Comparison of ENCODE assay signal across 11 mouse cellular contexts in genomic region chr13:99502126-99502744, GRCm38 (mm10). TPM values are rescaled to one million over a fixed set of nuclear protein-coding genes. Genes with fewer than 3 reads are reported as not detected.
DNase-seq lines count a peak whose midpoint lies in the region; ATAC-seq lines count a peak whose summit lies in the region.
"Had no signal": no experiment of that assay in that cellular context is flagged by ENCODE, and none has a peak within 500 bp of the region (broad histone marks: within the 10 kb centered on the region; RNA-seq: fewer than 3 reads in every experiment).

No protein-coding gene starts in this region.

- H3K4me2 ChIP-seq in neural tube, embryonic 11.5 days (ENCODE audit: low read depth): 0 out of 2 replicates have a peak overlapping the region, but pooled peaks have one; percentile 3
- no peak overlapping the region for H3K4me2 ChIP-seq in limb, embryonic 11.5 days (ENCODE audit: low read depth, severe bottlenecking)
- H3K4me2 ChIP-seq in neural tube, embryonic 15.5 days: peak overlapping the region; percentile 30

- H3K4me1 ChIP-seq in neural tube, embryonic 11.5 days (ENCODE audit: control insufficient read depth, insufficient read depth, low read length): peaks cover 26% of the 10 kb centered on the region
- H3K4me1 ChIP-seq in forebrain, embryonic 10.5 days: peaks cover 54% of the 10 kb centered on the region
- H3K4me1 ChIP-seq in limb, embryonic 11.5 days (ENCODE audit: control insufficient read depth, insufficient read depth, low read length): peaks cover 19% of the 10 kb centered on the region
- H3K4me1 ChIP-seq in neural tube, embryonic 15.5 days: peaks cover 63% of the 10 kb centered on the region

- H3K9me3 ChIP-seq in neural tube, embryonic 11.5 days (ENCODE audit: control insufficient read depth, low read length): no peaks in the 10 kb centered on the region
- H3K9me3 ChIP-seq in forebrain, embryonic 10.5 days: no peaks in the 10 kb centered on the region
- no peaks in the 10 kb centered on the region for H3K9me3 ChIP-seq in limb, embryonic 11.5 days (ENCODE audit: control insufficient read depth, low read length)
- H3K9me3 ChIP-seq in neural tube, embryonic 15.5 days (replicated peaks): no peaks in the 10 kb centered on the region

- DNase-seq in neural tube, embryonic 11.5 days (ENCODE audit: low spot score): no peak
- no peak for DNase-seq in neural tube, embryonic 10.5 days (ENCODE audit: extremely low spot score, low spot score)
- no peak for DNase-seq in forebrain, embryonic 10.5 days (ENCODE audit: extremely low spot score, low spot score)
- DNase-seq in limb, embryonic 11.5 days (ENCODE audit: low spot score): peak; percentile 63
- no peak for DNase-seq in left cerebral cortex, adult 9 months (ENCODE audit: low spot score in 2 of 2)
- DNase-seq in adrenal gland, postnatal 36 days: no peak
- DNase-seq: heart, adult 18-20 months; kidney, adult 2 months; thymus, postnatal 4 days had no signal

- H3K4me3 ChIP-seq in neural tube, embryonic 11.5 days (ENCODE audit: low read depth, low read length): no peak overlapping the region
- peak overlapping the region; percentile 7; the same call in 1 of the 2 replicates for H3K4me3 ChIP-seq in forebrain, embryonic 10.5 days
- no peak overlapping the region for H3K4me3 ChIP-seq in limb, embryonic 11.5 days (ENCODE audit: low read depth, low read length)
- no peak overlapping the region for H3K4me3 ChIP-seq in neural tube, embryonic 15.5 days (replicated peaks)

- no peak overlapping the region; the same call in 1 of the 2 replicates for H3K27ac ChIP-seq in neural tube, embryonic 11.5 days (ENCODE audit: low read depth, low read length)
- peak overlapping the region; percentile 85 for H3K27ac ChIP-seq in forebrain, embryonic 10.5 days
- no peak overlapping the region for H3K27ac ChIP-seq in limb, embryonic 11.5 days (replicated peaks; ENCODE audit: low read depth, low read length)
- peak overlapping the region; percentile 61 for H3K27ac ChIP-seq in neural tube, embryonic 15.5 days (replicated peaks)

- WGBS in neural tube, embryonic 11.5 days: 46% methylated on average over 13 of the region's 13 CpGs
- 65% methylated on average over 13 of the region's 13 CpGs for WGBS in forebrain, embryonic 10.5 days
- WGBS in limb, embryonic 11.5 days: 37% methylated on average over 13 of the region's 13 CpGs
- 23% methylated on average over 13 of the region's 13 CpGs for WGBS in neural tube, embryonic 15.5 days

- H3K9ac ChIP-seq in neural tube, embryonic 11.5 days (ENCODE audit: low read length): no peak overlapping the region
- H3K9ac ChIP-seq in limb, embryonic 11.5 days (ENCODE audit: low read length): no peak overlapping the region
- 0 out of 2 replicates have a peak overlapping the region, but pooled peaks have one; percentile 17 for H3K9ac ChIP-seq in neural tube, embryonic 15.5 days (replicated peaks)

- H3K36me3 ChIP-seq in neural tube, embryonic 11.5 days (ENCODE audit: control insufficient read depth, insufficient read depth, low read length): peaks cover 2% of the 10 kb centered on the region; the same call in 1 of the 2 replicates
- H3K36me3 ChIP-seq in forebrain, embryonic 10.5 days (replicated peaks): peaks cover 87% of the 10 kb centered on the region
- H3K36me3 ChIP-seq in limb, embryonic 11.5 days (ENCODE audit: control insufficient read depth, insufficient read depth, low read length): no peaks in the 10 kb centered on the region; the same call in 1 of the 2 replicates
- peaks cover 20% of the 10 kb centered on the region for H3K36me3 ChIP-seq in neural tube, embryonic 15.5 days

- no peaks in the 10 kb centered on the region for H3K27me3 ChIP-seq in neural tube, embryonic 11.5 days (ENCODE audit: control insufficient read depth, insufficient read depth, low read length)
- no peaks in the 10 kb centered on the region for H3K27me3 ChIP-seq in forebrain, embryonic 10.5 days (ENCODE audit: poor library complexity, severe bottlenecking)
- H3K27me3 ChIP-seq in limb, embryonic 11.5 days (ENCODE audit: control insufficient read depth, insufficient read depth, low read length): no peaks in the 10 kb centered on the region
- H3K27me3 ChIP-seq in neural tube, embryonic 15.5 days (replicated peaks): no peaks in the 10 kb centered on the region

- peak; percentile 64; the same call in 1 of the 2 replicates for ATAC-seq in neural tube, embryonic 11.5 days (ENCODE audit: insufficient read depth, low FRiP score, low TSS enrichment)
- peak; percentile 67 for ATAC-seq in limb, embryonic 11.5 days (ENCODE audit: insufficient number of reproducible peaks, low FRiP score, low TSS enrichment, low read depth)
- peak; percentile 49; the same call in 1 of the 2 replicates for ATAC-seq in neural tube, embryonic 15.5 days (ENCODE audit: low FRiP score)
- no peak for ATAC-seq in cerebellum, adult (ENCODE audit: insufficient number of reproducible peaks, low FRiP score, low TSS enrichment)

RNA-seq across cellular contexts. Expression of gene Map1b, which starts 14.1 kb away (rescaled TPM):
- 855 and 870 TPM in 2 replicates for polyA plus RNA-seq in neural tube, embryonic 11.5 days (2014; fragmentation: Nextera tagmentation; extraction: Ambion mirVana)
- 403 and 460 TPM in 2 replicates for polyA plus RNA-seq in forebrain, embryonic 10.5 days (2016; fragmentation: Nextera tagmentation; extraction: Ambion mirVana)
- polyA plus RNA-seq in limb, embryonic 11.5 days (2014; fragmentation: Nextera tagmentation; extraction: Ambion mirVana): 63.2 and 72.0 TPM in 2 replicates
- 1,470 and 1,697 TPM in 2 replicates for polyA plus RNA-seq in neural tube, embryonic 15.5 days (2015; fragmentation: Nextera tagmentation; extraction: Ambion mirVana)
- 100 to 1,000 TPM in 1 of 2 experiments, 10 to 100 TPM in 1; 65.1 to 216 TPM for total RNA-seq in adrenal gland, postnatal 36 days (2021)

Comparison
In these comparisons a context has a peak if more than half of its experiments do, and no peak if none do; other contexts are left out.
1. H3K27ac ChIP-seq: peak in forebrain, embryonic 10.5 days (single experiment) and neural tube, embryonic 15.5 days (single experiment); none in neural tube, embryonic 11.5 days (single experiment) and limb, embryonic 11.5 days (single experiment).